Mouse (Mus musculus) heart, postnatal 0 days (tissue): ENCODE results near the gene Defb43.

Experiments used
- CTCF ChIP-seq: IDR thresholded peaks from 2 replicates; pipeline ENCODE4 v1.5.1; 2016; ENCODE audit warnings: antibody characterized with exemption, control low read depth, low read depth
- EP300 ChIP-seq: IDR thresholded peaks from 2 replicates; pipeline ENCODE4 v1.6.1; 2016; ENCODE audit warnings: antibody characterized with exemption, low read depth

DNA sequence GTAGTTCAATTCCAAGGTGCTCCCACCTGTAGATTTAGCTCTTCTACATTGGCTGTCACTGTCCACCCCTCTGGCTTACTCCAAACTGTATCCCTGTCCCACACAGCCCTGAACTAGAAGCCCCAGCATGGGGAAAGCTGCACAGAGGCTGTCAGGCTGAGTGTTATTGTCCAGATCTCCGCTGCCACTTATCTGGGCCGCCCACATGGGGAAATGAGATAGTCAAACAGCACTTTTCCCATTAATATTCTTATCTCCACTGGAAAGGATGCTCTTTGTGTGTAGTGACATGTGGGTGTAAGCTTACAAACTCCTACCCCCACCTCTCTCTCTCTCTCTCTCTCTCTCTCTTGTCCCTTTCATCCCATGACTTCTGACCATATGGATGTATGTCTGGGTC is 50.6 kb downstream of the Defb43 start:
- TF ChIP-seq EP300 (no peak), CTCF (no peak)
